Mouse (Mus musculus) testis, postnatal 14 days (tissue): ENCODE data around the gene Myt1.
"Not testable (repeated sequence)": the region's sequence is repeated elsewhere in the genome, so short reads cannot be mapped to it uniquely, and the experiment has no call there.

Experiments used
- DNase-seq: peaks from one replicate; pipeline ENCODE4 v3.0.0; 2021; ENCODE audit warnings: low spot score

Myt1 gene

GRCm38 (mm10) chr2:181781421-181781820 lies 18.3 kb downstream of the Myt1 start:
- DNase-seq = no peak

- DNase-seq = no peak
Measured at GRCm38 (mm10) chr2:181787852-181788251, 24.7 kb downstream of the Myt1 start.

GRCm38 (mm10) chr2:181789396-181789795 lies 26.3 kb downstream of the Myt1 start:
- DNase-seq = no peak

- DNase-seq = not testable (repeated sequence)
Measured at GRCm38 (mm10) chr2:181793186-181793585, 30.1 kb downstream of the Myt1 start.

- no peak for DNase-seq
Measured at GRCm38 (mm10) chr2:181795641-181796130, 32.6 kb downstream of the Myt1 start.

- no peak for DNase-seq
Measured at GRCm38 (mm10) chr2:181797672-181798071, 34.5 kb downstream of the Myt1 start.

GRCm38 (mm10) chr2:181829032-181829650 lies 66.0 kb downstream of the Myt1 start:
- DNase-seq = no peak

- DNase-seq = no peak
Measured at GRCm38 (mm10) chr2:181832745-181833144, 69.6 kb downstream of the Myt1 start.

- DNase-seq = peak; percentile 93
Measured at GRCm38 (mm10) chr2:181837372-181838292, 74.5 kb downstream of the Myt1 start, which contains the start of gene Pcmtd2. TSS of gene Pcmtd2 (plus strand) at chr2:181837854.

- DNase-seq = no peak
Measured at GRCm38 (mm10) chr2:181838293-181838680, 75.2 kb downstream of the Myt1 start.

- DNase-seq = peak; percentile 45
Measured at GRCm38 (mm10) chr2:181845709-181846394, 82.7 kb downstream of the Myt1 start.

- DNase-seq = peak; percentile 94
Measured at GRCm38 (mm10) chr2:181863791-181864535, 100.8 kb downstream of the Myt1 start, which contains the start of gene Polr3k. TSS of gene Polr3k (plus strand) at chr2:181864337.

- DNase-seq = no peak
Measured at GRCm38 (mm10) chr2:181864536-181864860, 101.4 kb downstream of the Myt1 start.

GRCm38 (mm10) chr2:181866931-181867330 lies 103.8 kb downstream of the Myt1 start:
- no peak for DNase-seq

GRCm38 (mm10) chr2:181871039-181871438 lies 107.9 kb downstream of the Myt1 start:
- no peak for DNase-seq
